Mouse (Mus musculus): Measurements from ENCODE around the gene Prkg1. TPM values are rescaled to one million over a fixed set of nuclear protein-coding genes. Genes with fewer than 3 reads are reported as not detected.

Gene Prkg1
- total RNA-seq, 2 experiments from 2014 or later, result 15.6 to 16.9 TPM

GRCm38 (mm10) chr19:31658751-31659397 is 106.0 kb downstream of the Prkg1 start:
- DNase-seq (ENCODE audit: extremely low spot score in 1 of 2, low spot score in 2 of 2), result no peak
- intact Hi-C loops (cut with DNase I), result no loop called here

GRCm38 (mm10) chr19:31656256-31656655 is 108.6 kb downstream of the Prkg1 start:
- intact Hi-C loops (cut with DNase I), result no loop called here
- peak in 1 of 2 experiments; percentile 23 for DNase-seq (ENCODE audit: extremely low spot score in 1 of 2, low spot score in 2 of 2)

GRCm38 (mm10) chr19:31655826-31656225 is 109.0 kb downstream of the Prkg1 start:
- no peak for DNase-seq (ENCODE audit: extremely low spot score in 1 of 2, low spot score in 2 of 2)
- intact Hi-C loops (cut with DNase I), result no loop called here

GRCm38 (mm10) chr19:31654022-31654421 is 110.8 kb downstream of the Prkg1 start:
- DNase-seq (ENCODE audit: extremely low spot score in 1 of 2, low spot score in 2 of 2), result no peak
- intact Hi-C loops (cut with DNase I), result no loop called here

GRCm38 (mm10) chr19:31650452-31650851 is 114.4 kb downstream of the Prkg1 start:
- DNase-seq (ENCODE audit: extremely low spot score in 1 of 2, low spot score in 2 of 2), result no peak
- intact Hi-C loops (cut with DNase I), result no loop called here

- intact Hi-C loops (cut with DNase I), result no loop called here
- DNase-seq (ENCODE audit: extremely low spot score in 1 of 2, low spot score in 2 of 2), result no peak
Observed at GRCm38 (mm10) chr19:31647492-31647891, 117.3 kb downstream of the Prkg1 start.

GRCm38 (mm10) chr19:31630899-31631869 is 133.6 kb downstream of the Prkg1 start:
- no peak for DNase-seq (ENCODE audit: extremely low spot score in 1 of 2, low spot score in 2 of 2)
- intact Hi-C loops (cut with DNase I), result no loop called here

- intact Hi-C loops (cut with DNase I), result no loop called here
- DNase-seq (ENCODE audit: extremely low spot score in 1 of 2, low spot score in 2 of 2), result no peak
Observed at GRCm38 (mm10) chr19:31621716-31622115, 143.1 kb downstream of the Prkg1 start.

GRCm38 (mm10) chr19:31616830-31617229 is 148.0 kb downstream of the Prkg1 start:
- intact Hi-C loops (cut with DNase I), result no loop called here
- DNase-seq (ENCODE audit: extremely low spot score in 1 of 2, low spot score in 2 of 2), result no peak

GRCm38 (mm10) chr19:31616159-31616558 is 148.7 kb downstream of the Prkg1 start:
- no peak for DNase-seq (ENCODE audit: extremely low spot score in 1 of 2, low spot score in 2 of 2)
- intact Hi-C loops (cut with DNase I), result no loop called here

GRCm38 (mm10) chr19:31613146-31613545 is 151.7 kb downstream of the Prkg1 start:
- DNase-seq (ENCODE audit: extremely low spot score in 1 of 2, low spot score in 2 of 2), result no peak
- intact Hi-C loops (cut with DNase I), result no loop called here

GRCm38 (mm10) chr19:31602578-31602977 is 162.3 kb downstream of the Prkg1 start:
- no peak for DNase-seq (ENCODE audit: extremely low spot score in 1 of 2, low spot score in 2 of 2)
- intact Hi-C loops (cut with DNase I), result no loop called here

GRCm38 (mm10) chr19:31594011-31594410 is 170.8 kb downstream of the Prkg1 start:
- no peak for DNase-seq (ENCODE audit: extremely low spot score in 1 of 2, low spot score in 2 of 2)
- intact Hi-C loops (cut with DNase I), result no loop called here

GRCm38 (mm10) chr19:31590701-31591100 is 174.1 kb downstream of the Prkg1 start:
- intact Hi-C loops (cut with DNase I), result no loop called here
- DNase-seq (ENCODE audit: extremely low spot score in 1 of 2, low spot score in 2 of 2), result no peak

GRCm38 (mm10) chr19:31577092-31577491 is 187.7 kb downstream of the Prkg1 start:
- DNase-seq (ENCODE audit: extremely low spot score in 1 of 2, low spot score in 2 of 2), result no peak
- intact Hi-C loops (cut with DNase I), result no loop called here

GRCm38 (mm10) chr19:31564329-31564728 is 200.5 kb downstream of the Prkg1 start:
- intact Hi-C loops (cut with DNase I), result no loop called here
- no peak for DNase-seq (ENCODE audit: extremely low spot score in 1 of 2, low spot score in 2 of 2)

GRCm38 (mm10) chr19:31546063-31546462 is 218.8 kb downstream of the Prkg1 start:
- intact Hi-C loops (cut with DNase I), result no loop called here
- no peak for DNase-seq (ENCODE audit: extremely low spot score in 1 of 2, low spot score in 2 of 2)

- intact Hi-C loops (cut with DNase I), result no loop called here
- DNase-seq (ENCODE audit: extremely low spot score in 1 of 2, low spot score in 2 of 2), result no peak
Observed at GRCm38 (mm10) chr19:31531249-31531740, 233.5 kb downstream of the Prkg1 start.

- no peak for DNase-seq (ENCODE audit: extremely low spot score in 1 of 2, low spot score in 2 of 2)
- intact Hi-C loops (cut with DNase I), result no loop called here
Observed at GRCm38 (mm10) chr19:31530616-31531015, 234.2 kb downstream of the Prkg1 start.

- intact Hi-C loops (cut with DNase I), result no loop called here
Observed at GRCm38 (mm10) chr19:31529890-31530289, 234.9 kb downstream of the Prkg1 start.

More at GRCm38 (mm10) chr19:31529890-31530289, 234.9 kb downstream of the Prkg1 start:
- DNase-seq (ENCODE audit: extremely low spot score in 1 of 2, low spot score in 2 of 2), result no peak

Data from left cerebral cortex, postnatal 10 days (tissue).